Mouse (Mus musculus): ENCODE measurements around the gene Grip2. TPM values are rescaled to one million over a fixed set of nuclear protein-coding genes. Genes with fewer than 3 reads are reported as not detected.

The Grip2 gene
- polyA plus RNA-seq, 1 experiment from 2014 or later, result 0.12 TPM

DNA sequence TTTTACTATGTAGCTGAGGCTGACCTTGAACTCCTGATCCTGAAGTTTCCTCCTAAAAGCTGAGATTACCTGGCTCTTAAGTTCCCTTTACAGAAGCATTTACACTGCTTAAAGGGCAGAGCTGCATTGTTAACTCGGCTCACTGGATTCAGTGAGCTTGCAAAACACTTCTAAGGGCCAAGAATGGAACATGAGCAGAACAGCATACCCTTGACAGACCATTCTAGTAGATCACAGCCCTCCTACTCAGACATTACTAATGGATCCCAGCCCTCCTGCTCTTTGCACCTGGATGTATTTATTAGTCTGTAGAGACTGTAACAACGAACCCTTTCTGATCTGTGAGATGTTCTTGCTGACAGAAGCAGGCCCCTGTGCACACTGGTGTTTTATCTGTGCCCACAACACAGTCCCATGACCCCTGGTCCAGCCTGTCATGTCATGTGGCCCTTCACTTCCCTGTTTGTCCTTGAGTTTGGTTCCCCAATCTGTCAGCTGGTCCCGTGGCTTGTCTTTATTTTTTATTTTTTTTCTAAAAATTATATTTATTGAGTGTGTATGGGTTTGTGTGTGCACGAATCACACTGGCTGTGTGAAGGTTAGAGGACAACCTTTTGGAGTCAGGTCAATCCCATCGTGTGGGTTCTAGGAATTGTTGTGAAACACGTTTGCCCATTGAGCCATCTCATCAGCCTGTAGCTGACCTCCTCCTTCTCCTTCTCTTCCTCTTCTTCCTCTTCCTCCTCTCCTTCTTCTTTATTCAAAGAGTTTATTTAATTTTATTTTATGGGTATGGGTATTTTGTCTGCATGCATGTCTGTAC is 110.9 kb downstream of the Grip2 start:
- Histone ChIP-seq H3K4me1 (replicated peaks) (peaks cover 46% of the 10 kb centered on the region), H3K36me3 (replicated peaks) (peaks cover 12% of the 10 kb centered on the region; the same call in 1 of the 2 replicates), H3K4me3 (replicated peaks) (no peak overlapping the region), H3K4me2 (no peak overlapping the region), H3K9me3 (replicated peaks) (no peaks in the 10 kb centered on the region), H3K9ac (no peak overlapping the region), H3K27ac (replicated peaks) (peak overlapping the region; percentile 54; the same call in 1 of the 2 replicates), H3K27me3 (no peaks in the 10 kb centered on the region)
- WGBS (ENCODE audit: insufficient replicate concordance), result 32% methylated on average over 6 of the region's 6 CpGs
- ATAC-seq (ENCODE audit: insufficient read depth), result no peak

DNA sequence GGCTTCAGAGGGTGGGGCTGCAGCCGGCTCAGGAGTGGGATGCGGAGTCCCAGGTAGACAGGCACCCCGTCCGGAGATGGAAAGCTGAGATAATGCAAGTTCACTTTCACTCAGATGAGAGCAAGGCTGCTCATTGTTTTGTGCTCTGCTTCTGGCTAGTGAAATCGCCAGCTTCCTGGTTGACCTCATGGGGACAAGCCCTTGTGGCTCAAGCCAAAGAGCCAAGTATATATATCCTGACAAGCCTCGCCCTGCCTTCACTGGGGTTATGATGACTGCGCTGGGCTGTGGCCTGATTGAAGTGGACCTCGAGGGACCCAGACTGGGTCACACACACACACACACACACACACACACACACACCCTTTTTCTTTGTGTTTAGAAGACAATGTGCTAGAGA is 112.0 kb downstream of the Grip2 start:
- Histone ChIP-seq H3K27ac (replicated peaks) (no peak overlapping the region), H3K9ac (no peak overlapping the region), H3K4me1 (replicated peaks) (peaks cover 46% of the 10 kb centered on the region), H3K4me3 (replicated peaks) (no peak overlapping the region), H3K9me3 (replicated peaks) (no peaks in the 10 kb centered on the region), H3K4me2 (no peak overlapping the region), H3K27me3 (no peaks in the 10 kb centered on the region), H3K36me3 (replicated peaks) (peaks cover 13% of the 10 kb centered on the region; the same call in 1 of the 2 replicates)
- no peak for ATAC-seq (ENCODE audit: insufficient read depth)
- WGBS (ENCODE audit: insufficient replicate concordance), result 77% methylated on average over 8 of the region's 8 CpGs

DNA sequence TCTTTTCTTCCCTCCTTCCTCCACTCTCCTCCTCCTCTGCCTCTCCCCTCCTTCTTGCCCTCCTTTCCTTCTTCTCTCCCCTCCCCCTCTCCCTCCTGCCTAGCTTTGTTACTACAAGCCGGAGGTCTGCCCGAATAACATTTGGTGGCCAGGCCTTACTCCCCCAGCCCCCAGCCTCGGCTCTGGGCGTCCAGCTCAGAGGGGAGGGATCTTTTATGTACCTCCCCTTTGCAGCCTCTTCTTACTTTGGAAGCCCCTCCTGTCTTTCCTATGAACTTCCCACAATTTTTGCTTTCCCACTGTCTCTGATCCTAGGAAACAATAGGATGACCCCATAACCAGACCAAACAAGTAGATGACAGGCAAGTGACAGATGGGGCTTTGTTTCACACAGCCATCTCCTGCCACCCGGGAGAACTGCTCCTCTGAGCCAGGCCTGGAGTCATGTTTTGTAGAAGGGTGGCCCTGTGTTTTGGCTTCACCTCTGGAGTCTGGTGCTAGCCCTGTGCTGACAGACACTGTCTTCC is 113.6 kb downstream of the Grip2 start:
- Histone ChIP-seq H3K9ac (no peak overlapping the region), H3K27ac (replicated peaks) (peak overlapping the region; percentile 71), H3K27me3 (no peaks in the 10 kb centered on the region), H3K4me2 (no peak overlapping the region), H3K4me1 (replicated peaks) (peaks cover 39% of the 10 kb centered on the region), H3K9me3 (replicated peaks) (no peaks in the 10 kb centered on the region), H3K36me3 (replicated peaks) (peaks cover 15% of the 10 kb centered on the region), H3K4me3 (replicated peaks) (no peak overlapping the region)
- 33% methylated on average over 5 of the region's 5 CpGs for WGBS (ENCODE audit: insufficient replicate concordance)
- no peak for ATAC-seq (ENCODE audit: insufficient read depth)

DNA sequence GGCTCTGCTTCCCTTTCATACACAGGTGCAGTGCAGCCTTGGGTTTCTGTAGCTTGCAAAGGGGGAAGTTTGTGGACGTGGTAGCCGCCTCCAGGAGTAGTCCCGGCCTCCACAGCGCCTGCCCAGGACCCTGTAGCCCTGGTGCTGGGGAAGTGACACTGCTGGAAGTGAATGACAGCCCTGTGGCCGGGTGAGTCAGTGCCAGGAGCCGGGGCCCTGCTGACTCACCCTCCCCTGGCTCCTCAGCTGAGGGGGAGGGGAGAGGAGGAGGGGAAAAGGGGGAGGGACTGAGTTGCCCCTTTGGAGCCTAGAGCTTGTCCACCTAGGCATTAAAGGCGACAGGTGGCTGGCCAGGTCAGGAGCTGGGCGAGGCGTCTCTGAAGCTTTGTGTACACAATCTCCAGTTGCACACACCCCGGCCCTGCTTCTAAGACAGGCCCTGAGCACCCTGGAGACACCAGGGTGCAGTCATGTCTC is 114.2 kb downstream of the Grip2 start:
- no peak overlapping the region for H3K4me3 ChIP-seq (replicated peaks)
- no peak overlapping the region for H3K9ac ChIP-seq
- peaks cover 19% of the 10 kb centered on the region for H3K36me3 ChIP-seq (replicated peaks)
- peak overlapping the region; percentile 71 for H3K27ac ChIP-seq (replicated peaks)
- peak overlapping the region; percentile 7; the same call in 1 of the 2 replicates for H3K4me2 ChIP-seq
- H3K9me3 ChIP-seq (replicated peaks), result no peaks in the 10 kb centered on the region
- 19% methylated on average over 10 of the region's 10 CpGs for WGBS (ENCODE audit: insufficient replicate concordance)
- no peaks in the 10 kb centered on the region for H3K27me3 ChIP-seq
- peak; percentile 61 for ATAC-seq (ENCODE audit: insufficient read depth)
- H3K4me1 ChIP-seq (replicated peaks), result peaks cover 38% of the 10 kb centered on the region

DNA sequence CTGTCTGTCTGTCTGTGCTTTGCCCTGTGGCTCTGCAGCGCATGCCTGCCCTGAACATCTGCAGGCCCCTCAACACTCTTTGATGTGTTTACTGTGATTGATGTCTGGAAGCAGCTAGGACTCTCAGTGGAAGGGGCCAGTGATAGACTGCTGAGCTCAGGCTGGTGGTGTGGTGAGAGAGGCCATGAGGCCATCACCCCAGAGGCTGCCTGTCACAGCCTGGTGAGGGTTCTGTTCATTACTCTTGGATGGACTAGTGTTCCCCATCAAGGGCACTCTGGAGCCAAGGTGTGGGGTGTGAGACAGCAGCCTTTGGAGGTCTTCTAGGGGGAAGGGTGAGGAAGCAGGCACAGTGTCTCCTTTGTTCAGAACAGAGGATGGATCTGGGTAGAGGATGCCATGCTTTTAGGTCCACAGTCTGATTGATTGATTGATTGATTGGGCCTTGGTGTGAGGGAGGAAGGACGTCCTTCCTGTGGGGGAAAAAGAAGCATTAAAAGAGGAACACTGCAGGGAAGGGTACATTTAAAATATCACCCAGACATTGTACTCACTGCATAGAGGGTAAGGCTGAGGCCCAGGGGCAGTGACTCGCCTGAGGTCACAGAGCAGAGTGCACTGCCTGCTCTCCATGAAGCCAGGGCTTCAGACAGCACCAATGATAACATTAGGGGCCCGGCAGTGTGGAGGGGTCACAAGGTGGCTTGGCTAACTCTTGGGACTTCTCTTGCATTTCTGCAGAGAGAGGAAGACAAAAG is 114.8 kb downstream of the Grip2 start:
- Histone ChIP-seq H3K4me2 (peak overlapping the region; percentile 7), H3K9ac (no peak overlapping the region), H3K27ac (replicated peaks) (peak overlapping the region; percentile 71), H3K9me3 (replicated peaks) (no peaks in the 10 kb centered on the region), H3K36me3 (replicated peaks) (peaks cover 21% of the 10 kb centered on the region), H3K4me3 (replicated peaks) (no peak overlapping the region), H3K4me1 (replicated peaks) (peaks cover 42% of the 10 kb centered on the region), H3K27me3 (no peaks in the 10 kb centered on the region)
- WGBS (ENCODE audit: insufficient replicate concordance), result 22% methylated on average over 4 of the region's 4 CpGs
- peak; percentile 37 for ATAC-seq (ENCODE audit: insufficient read depth)

Other genes starting within 250 kb of the Grip2 start
- 19.5 and 20.1 TPM in 2 replicates for gene Slc6a6, start 143.2 kb downstream of the Grip2 start, polyA plus RNA-seq (2015; fragmentation: Nextera tagmentation; extraction: Ambion mirVana)
- gene Ccdc174, start 50.8 kb upstream of the Grip2 start, polyA plus RNA-seq (2015; fragmentation: Nextera tagmentation; extraction: Ambion mirVana), result 9.2 and 11.7 TPM in 2 replicates
- gene 4930590J08Rik, start 75.6 kb upstream of the Grip2 start, polyA plus RNA-seq (2015; fragmentation: Nextera tagmentation; extraction: Ambion mirVana), result 0.08 and 0.13 TPM in 2 replicates
- 2.0 and 2.8 TPM in 2 replicates for gene Fgd5, start 151.6 kb upstream of the Grip2 start, polyA plus RNA-seq (2015; fragmentation: Nextera tagmentation; extraction: Ambion mirVana)

Measured in liver, embryonic 15.5 days (tissue).